Mouse (Mus musculus): ENCODE results near the gene Kcnab1. TPM values are rescaled to one million over a fixed set of nuclear protein-coding genes. Genes with fewer than 3 reads are reported as not detected.

Gene Kcnab1
- total RNA-seq, 2 experiments from 2014 or later, result 3.3 to 3.5 TPM

- no peak for DNase-seq (ENCODE audit: low spot score in 2 of 2)
Measured at GRCm38 (mm10) chr3:65417913-65418594, 308.9 kb downstream of the Kcnab1 start.

GRCm38 (mm10) chr3:65419706-65420105, 310.5 kb downstream of the Kcnab1 start:
- no peak for DNase-seq (ENCODE audit: low spot score in 2 of 2)

Measured in adrenal gland, postnatal 4 days (tissue).